Mouse (Mus musculus) olfactory bulb, adult 2 months (tissue): ENCODE data around the gene Bcas3.

ENCODE experiments used
- CTCF ChIP-seq: fragments of 200-500 bp; IDR thresholded peaks from 2 replicates; pipeline ENCODE4 v1.5.1; 2012; ENCODE audit warnings: low read depth, mild to moderate bottlenecking, low read length, moderate library complexity; ENCODE audit not compliant: insufficient read depth
- POLR2A ChIP-seq: fragments of 200-500 bp; IDR thresholded peaks from 2 replicates; pipeline ENCODE4 v1.6.1; 2012; ENCODE audit warnings: mild to moderate bottlenecking, low read depth, low read length, moderate library complexity; ENCODE audit not compliant: insufficient read depth

DNA sequence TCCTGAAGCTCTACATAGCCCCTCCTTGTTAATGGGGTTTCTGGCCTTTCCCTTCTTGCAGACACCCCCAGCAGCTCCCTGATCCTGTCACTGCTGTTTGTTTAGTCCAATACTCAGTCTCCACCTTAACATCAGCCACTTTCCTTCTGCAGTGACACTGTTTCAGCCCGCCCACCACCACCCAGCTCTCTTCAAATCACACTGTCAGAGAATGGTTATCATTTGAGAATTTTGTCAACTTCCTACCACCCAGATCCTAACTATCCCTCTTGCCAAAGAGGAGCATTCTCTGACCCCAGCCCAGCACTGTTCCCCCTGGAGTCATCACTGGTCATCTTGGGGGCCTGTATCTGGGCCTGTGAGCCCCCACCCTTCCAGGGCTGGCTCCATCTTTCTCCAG lies 452.8 kb downstream of the Bcas3 start:
- no peak for TF ChIP-seq CTCF
- no peak for TF ChIP-seq POLR2A
